11 mouse cellular contexts compared by ENCODE assay signal in the genomic region with DNA sequence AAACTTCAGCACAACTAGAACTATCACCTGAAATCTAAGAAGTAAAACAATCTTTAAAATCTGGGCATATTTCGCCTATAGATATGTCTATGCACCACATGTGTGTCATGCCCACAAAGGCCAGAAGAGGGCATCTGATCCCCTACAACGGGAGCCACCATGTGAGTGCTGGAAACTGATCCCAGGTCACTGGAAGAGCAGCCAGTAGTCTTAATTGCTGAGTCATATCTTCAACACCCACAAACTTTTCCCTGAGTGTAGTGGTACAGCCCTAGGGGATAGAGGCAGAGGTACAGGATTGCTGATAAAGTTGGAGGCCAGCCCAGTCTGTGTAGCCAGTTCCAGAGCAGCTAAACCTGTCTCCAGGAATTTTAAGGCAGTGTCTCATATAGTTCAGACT. TPM values are rescaled to one million over a fixed set of nuclear protein-coding genes. Genes with fewer than 3 reads are reported as not detected.
A peak's percentile ranks its signal among the peaks of the same experiment; 100 is the strongest.
DNase-seq lines count a peak whose midpoint lies in the region; ATAC-seq and TF ChIP-seq lines count a peak whose summit lies in the region.
"Had no signal": no experiment of that assay in that cellular context is flagged by ENCODE, and none has a peak within 500 bp of the region (broad histone marks: within the 10 kb centered on the region; RNA-seq: fewer than 3 reads in every experiment).

No protein-coding gene starts in this region.

- H3K9me3 ChIP-seq in intestine, postnatal 0 days (ENCODE audit: control insufficient read depth), result no peaks in the 10 kb centered on the region
- no peaks in the 10 kb centered on the region for H3K9me3 ChIP-seq in intestine, embryonic 16.5 days (ENCODE audit: control insufficient read depth, low read length)
- H3K9me3 ChIP-seq in liver, embryonic 14.5 days (ENCODE audit: control insufficient read depth, low read length), result no peaks in the 10 kb centered on the region
- H3K9me3 ChIP-seq: stomach, embryonic 15.5 days had no signal

- no peak for ATAC-seq in intestine, postnatal 0 days
- no peak for ATAC-seq in intestine, embryonic 16.5 days
- ATAC-seq in liver, embryonic 14.5 days (ENCODE audit: insufficient read depth), result peak; percentile 52; the same call in 1 of the 2 replicates

- peak; percentile 66 for TF ChIP-seq CTCF in intestine, postnatal 0 days (IDR thresholded peaks at IDR 0.05; ENCODE audit: low read depth)
- TF ChIP-seq CTCF in liver, embryonic 14.5 days (IDR thresholded peaks at IDR 0.05; ENCODE audit: low read depth), result peak; percentile 69

- no peak overlapping the region for H3K9ac ChIP-seq in intestine, postnatal 0 days (ENCODE audit: low read depth, low read length)
- H3K9ac ChIP-seq in intestine, embryonic 16.5 days (ENCODE audit: low read depth, low read length), result no peak overlapping the region
- H3K9ac ChIP-seq in liver, embryonic 14.5 days (replicated peaks), result no peak overlapping the region
- H3K9ac ChIP-seq: stomach, embryonic 15.5 days had no signal

- peak; percentile 26 for DNase-seq in A20 (ENCODE audit: low read depth, low spot score)
- DNase-seq in NIH3T3 (ENCODE audit: low read depth), result peak; percentile 52
- DNase-seq in liver, embryonic 14.5 days (ENCODE audit: low read depth in 3 of 3, low spot score in 3 of 3), result peak in 1 of 3 experiments; percentile 43
- DNase-seq in frontal cortex, postnatal 14 days (ENCODE audit: low spot score in 2 of 2), result no peak
- no peak for DNase-seq in embryo, embryonic 10.5 days (ENCODE audit: low spot score)
- no peak for DNase-seq in layer of hippocampus, postnatal 25 days (ENCODE audit: extremely low spot score in 1 of 2, low spot score in 1 of 2)
- DNase-seq: embryo, embryonic 11 days; heart, adult 11 months had no signal

- H3K27me3 ChIP-seq in intestine, postnatal 0 days (replicated peaks; ENCODE audit: control insufficient read depth, insufficient read depth, low read length), result no peaks in the 10 kb centered on the region
- no peaks in the 10 kb centered on the region for H3K27me3 ChIP-seq in intestine, embryonic 16.5 days (replicated peaks; ENCODE audit: control insufficient read depth, insufficient read depth, low read length)
- H3K27me3 ChIP-seq in liver, embryonic 14.5 days (ENCODE audit: control insufficient read depth, insufficient read depth, low read length), result no peaks in the 10 kb centered on the region
- H3K27me3 ChIP-seq: stomach, embryonic 15.5 days had no signal

- H3K4me3 ChIP-seq in intestine, postnatal 0 days (ENCODE audit: low read depth, low read length), result no peak overlapping the region
- H3K4me3 ChIP-seq in intestine, embryonic 16.5 days (ENCODE audit: low read length), result no peak overlapping the region
- H3K4me3 ChIP-seq in liver, embryonic 14.5 days (ENCODE audit: insufficient read depth in 1 of 2, low read depth in 2 of 2, low read length in 2 of 2), result no peak overlapping the region
- H3K4me3 ChIP-seq: stomach, embryonic 15.5 days had no signal

- peaks cover 87% of the 10 kb centered on the region for H3K36me3 ChIP-seq in intestine, postnatal 0 days (ENCODE audit: control insufficient read depth, insufficient read depth)
- peaks cover 31% of the 10 kb centered on the region for H3K36me3 ChIP-seq in intestine, embryonic 16.5 days (ENCODE audit: control insufficient read depth, insufficient read depth, low read length)
- H3K36me3 ChIP-seq in liver, embryonic 14.5 days (replicated peaks; ENCODE audit: control insufficient read depth, insufficient read depth, low read depth), result peaks cover 96% of the 10 kb centered on the region

- H3K27ac ChIP-seq in intestine, postnatal 0 days (ENCODE audit: low read depth, low read length), result no peak overlapping the region
- H3K27ac ChIP-seq in intestine, embryonic 16.5 days (ENCODE audit: low read length), result no peak overlapping the region
- no peak overlapping the region for H3K27ac ChIP-seq in liver, embryonic 14.5 days
- H3K27ac ChIP-seq: stomach, embryonic 15.5 days had no signal

- no peak for TF ChIP-seq EP300 in liver, embryonic 14.5 days (IDR thresholded peaks at IDR 0.05; ENCODE audit: low read depth)

- WGBS in intestine, postnatal 0 days, result 84% methylated on average over 2 of the region's 2 CpGs
- WGBS in intestine, embryonic 16.5 days, result 94% methylated on average over 2 of the region's 2 CpGs
- 86% methylated on average over 2 of the region's 2 CpGs for WGBS in liver, embryonic 14.5 days (ENCODE audit: insufficient replicate concordance)

- no peak overlapping the region for H3K4me2 ChIP-seq in intestine, postnatal 0 days (replicated peaks; ENCODE audit: low read depth)
- H3K4me2 ChIP-seq in intestine, embryonic 16.5 days (ENCODE audit: low read depth, low read length), result no peak overlapping the region
- no peak overlapping the region for H3K4me2 ChIP-seq in liver, embryonic 14.5 days (ENCODE audit: low read depth)
- H3K4me2 ChIP-seq: stomach, embryonic 15.5 days had no signal

- no peaks in the 10 kb centered on the region for H3K4me1 ChIP-seq in intestine, postnatal 0 days (replicated peaks; ENCODE audit: control insufficient read depth, insufficient read depth, low read length)
- H3K4me1 ChIP-seq in intestine, embryonic 16.5 days (ENCODE audit: control insufficient read depth, insufficient read depth, low read length), result no peaks in the 10 kb centered on the region
- H3K4me1 ChIP-seq in liver, embryonic 14.5 days (replicated peaks; ENCODE audit: control insufficient read depth in 2 of 2, insufficient read depth in 2 of 2, low read length in 1 of 2), result no peaks in the 10 kb centered on the region
- H3K4me1 ChIP-seq: stomach, embryonic 15.5 days had no signal

RNA-seq across cellular contexts. Expression of a gene that starts 11.6 kb away (rescaled TPM):
- polyA plus RNA-seq in intestine, postnatal 0 days (2015; fragmentation: Nextera tagmentation; extraction: Ambion mirVana), result 177 and 185 TPM in 2 replicates
- polyA plus RNA-seq in intestine, embryonic 16.5 days (2015; fragmentation: Nextera tagmentation; extraction: Ambion mirVana), result 63.9 and 73.2 TPM in 2 replicates
- polyA plus RNA-seq in liver, embryonic 14.5 days (2012; rRNA removed), result 15.0 and 22.8 TPM in 2 replicates
- 42.2 and 47.6 TPM in 2 replicates for polyA plus RNA-seq in liver, embryonic 14.5 days (2014; fragmentation: Nextera tagmentation; extraction: Ambion mirVana)
- total RNA-seq in layer of hippocampus, postnatal 25 days (2021), result 10 to 100 TPM; 51.5 to 56.5 TPM

RNA-seq across cellular contexts. Expression of a gene that starts 22.4 kb away (rescaled TPM):
- 124 and 136 TPM in 2 replicates for polyA plus RNA-seq in intestine, postnatal 0 days (2015; fragmentation: Nextera tagmentation; extraction: Ambion mirVana)
- polyA plus RNA-seq in intestine, embryonic 16.5 days (2015; fragmentation: Nextera tagmentation; extraction: Ambion mirVana), result 41.2 and 51.9 TPM in 2 replicates
- polyA plus RNA-seq in liver, embryonic 14.5 days (2012; rRNA removed), result 35.4 and 59.7 TPM in 2 replicates
- 75.9 and 80.3 TPM in 2 replicates for polyA plus RNA-seq in liver, embryonic 14.5 days (2014; fragmentation: Nextera tagmentation; extraction: Ambion mirVana)
- not detected for total RNA-seq in layer of hippocampus, postnatal 25 days (2021)

RNA-seq across cellular contexts. Expression of a gene that starts 29.1 kb away (rescaled TPM):
- 0.08 and 0.18 TPM in 2 replicates for polyA plus RNA-seq in intestine, postnatal 0 days (2015; fragmentation: Nextera tagmentation; extraction: Ambion mirVana)
- polyA plus RNA-seq in intestine, embryonic 16.5 days (2015; fragmentation: Nextera tagmentation; extraction: Ambion mirVana), result 0.15 and 0.31 TPM in 2 replicates
- polyA plus RNA-seq in liver, embryonic 14.5 days (2012; rRNA removed), result not detected in 2 replicates
- polyA plus RNA-seq in liver, embryonic 14.5 days (2014; fragmentation: Nextera tagmentation; extraction: Ambion mirVana), result 0.05 TPM in 1 of 2 replicates, not detected in the other
- total RNA-seq in layer of hippocampus, postnatal 25 days (2021), result not detected

RNA-seq across cellular contexts. Expression of a gene that starts 32.6 kb away (rescaled TPM):
- 8.6 and 10.3 TPM in 2 replicates for polyA plus RNA-seq in intestine, postnatal 0 days (2015; fragmentation: Nextera tagmentation; extraction: Ambion mirVana)
- 33.1 and 41.2 TPM in 2 replicates for polyA plus RNA-seq in intestine, embryonic 16.5 days (2015; fragmentation: Nextera tagmentation; extraction: Ambion mirVana)
- 20.4 and 28.7 TPM in 2 replicates for polyA plus RNA-seq in liver, embryonic 14.5 days (2012; rRNA removed)
- 33.9 and 35.7 TPM in 2 replicates for polyA plus RNA-seq in liver, embryonic 14.5 days (2014; fragmentation: Nextera tagmentation; extraction: Ambion mirVana)
- total RNA-seq in layer of hippocampus, postnatal 25 days (2021), result 1 to 10 TPM in 1 of 2 experiments, under 1 TPM in 1; 0.99 to 1.2 TPM

Comparison
In these comparisons a context has a peak if more than half of its experiments do, and no peak if none do; other contexts are left out.
1. DNase-seq: peak in A20 (single experiment) and NIH3T3 (single experiment); none in frontal cortex, postnatal 14 days (0 of 2), embryo, embryonic 10.5 days (single experiment) and layer of hippocampus, postnatal 25 days (0 of 2).